Mouse (Mus musculus) gastrocnemius, postnatal 14 days (tissue): ENCODE measurements around the gene Magi1. TPM values are rescaled to one million over a fixed set of nuclear protein-coding genes. Genes with fewer than 3 reads are reported as not detected.

Experiments
- DNase-seq: peaks from one replicate; pipeline ENCODE4 v3.0.0; 2021; ENCODE audit warnings: mixed read lengths
- intact Hi-C: fragments of 180-260 bp; cut with DNase I; formaldehyde crosslinking; loops from one replicate; pipeline ENCODE4 v1.15.1; 2025; ENCODE audit warnings: low total_unique reads
- total RNA-seq, 2 experiments: library from RNA; stranded (reverse); gene quantifications; 2 replicates each; pipeline ENCODE4 v1.2.3; 2021

Gene Magi1
- total RNA-seq, 2 experiments from 2014 or later = 6.4 to 6.7 TPM

DNA sequence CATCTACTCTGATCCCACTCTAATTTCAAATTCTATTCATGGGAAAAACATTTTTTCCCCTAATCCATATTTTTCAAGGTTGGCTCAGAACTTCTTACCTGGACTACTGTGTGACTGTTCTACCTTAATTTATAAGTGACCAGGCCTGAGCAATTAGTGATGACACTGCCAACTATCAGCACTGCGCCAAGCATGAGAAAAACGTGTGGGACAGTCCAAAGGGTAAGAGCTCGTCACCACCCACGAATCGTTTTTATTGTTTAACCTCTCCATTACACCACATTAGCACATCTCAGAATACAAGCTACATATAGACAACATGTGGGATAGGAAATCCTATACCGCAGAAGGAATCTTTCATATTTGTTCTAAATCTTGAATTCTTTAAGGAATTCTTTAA lies 347.4 kb downstream of the Magi1 start:
- intact Hi-C loops = no loop called here
- no peak for DNase-seq

- intact Hi-C loops = no loop called here
- no peak for DNase-seq
Observed at GRCm38 (mm10) chr6:93935793-93936192, 347.9 kb downstream of the Magi1 start.

DNA sequence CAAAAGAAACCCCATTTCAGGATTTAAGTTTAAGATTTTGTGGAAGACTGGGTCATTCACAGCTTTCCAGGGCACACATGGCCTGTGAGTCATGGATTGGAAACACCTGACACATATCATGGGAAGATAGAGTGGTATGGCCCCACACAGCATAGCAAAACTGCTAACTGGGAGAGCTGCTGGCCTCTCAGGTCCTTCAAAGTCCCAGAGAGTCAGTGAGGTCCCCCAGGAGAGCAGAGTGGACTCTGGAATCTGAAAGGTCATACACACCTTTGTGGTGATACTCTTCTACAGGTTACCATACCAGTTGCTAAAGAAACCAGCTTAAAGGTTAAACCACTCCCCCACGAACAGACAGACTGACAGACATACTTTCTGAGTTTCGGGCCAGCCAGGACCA lies 349.0 kb downstream of the Magi1 start:
- intact Hi-C loops = no loop called here
- no peak for DNase-seq

GRCm38 (mm10) chr6:93924568-93924967 lies 359.1 kb downstream of the Magi1 start:
- intact Hi-C loops = no loop called here
- DNase-seq = no peak

DNA sequence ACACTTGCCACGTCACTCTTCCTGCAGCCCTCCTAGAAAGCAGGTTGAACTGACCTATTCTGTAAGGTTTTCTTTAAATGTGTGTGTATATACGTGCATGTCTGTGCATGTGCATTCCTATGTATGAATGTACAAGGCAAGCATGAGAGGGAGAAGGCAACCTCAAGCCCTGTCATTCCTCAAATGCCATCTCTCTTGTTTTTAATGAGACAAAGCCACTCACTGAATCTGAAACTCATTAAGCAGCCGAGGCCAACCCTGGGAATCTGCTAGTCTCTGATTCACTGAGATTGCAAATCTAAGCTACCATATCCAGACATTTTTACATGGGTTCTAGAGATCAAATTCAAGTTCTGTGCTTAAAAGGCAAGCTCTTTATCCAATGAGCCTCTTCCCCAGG lies 359.7 kb downstream of the Magi1 start:
- intact Hi-C loops = no loop called here
- DNase-seq = no peak

DNA sequence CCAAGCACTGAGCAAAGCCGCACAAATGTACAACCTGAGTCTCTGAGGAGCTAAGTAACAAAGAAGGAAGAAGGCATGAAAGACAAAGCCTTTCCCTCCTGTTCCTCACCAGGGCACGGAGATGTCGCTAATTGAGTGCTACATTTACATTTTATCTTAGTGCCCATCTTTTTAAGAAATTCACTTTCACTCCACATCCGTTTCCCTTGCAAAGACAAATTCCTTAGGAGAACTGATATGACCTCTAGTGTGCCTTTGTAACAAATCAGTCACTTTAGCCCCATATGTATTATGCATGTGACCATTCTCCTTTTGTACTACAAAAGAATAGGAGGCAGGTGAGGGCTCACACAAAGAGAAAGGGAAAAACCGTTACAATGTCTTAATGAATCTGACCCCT lies 360.4 kb downstream of the Magi1 start:
- intact Hi-C loops = no loop called here
- no peak for DNase-seq

GRCm38 (mm10) chr6:93922931-93923330 lies 360.8 kb downstream of the Magi1 start:
- intact Hi-C loops = no loop called here
- no peak for DNase-seq

- intact Hi-C loops = no loop called here
- DNase-seq = no peak
Observed at GRCm38 (mm10) chr6:93913226-93913861, 370.4 kb downstream of the Magi1 start.

DNA sequence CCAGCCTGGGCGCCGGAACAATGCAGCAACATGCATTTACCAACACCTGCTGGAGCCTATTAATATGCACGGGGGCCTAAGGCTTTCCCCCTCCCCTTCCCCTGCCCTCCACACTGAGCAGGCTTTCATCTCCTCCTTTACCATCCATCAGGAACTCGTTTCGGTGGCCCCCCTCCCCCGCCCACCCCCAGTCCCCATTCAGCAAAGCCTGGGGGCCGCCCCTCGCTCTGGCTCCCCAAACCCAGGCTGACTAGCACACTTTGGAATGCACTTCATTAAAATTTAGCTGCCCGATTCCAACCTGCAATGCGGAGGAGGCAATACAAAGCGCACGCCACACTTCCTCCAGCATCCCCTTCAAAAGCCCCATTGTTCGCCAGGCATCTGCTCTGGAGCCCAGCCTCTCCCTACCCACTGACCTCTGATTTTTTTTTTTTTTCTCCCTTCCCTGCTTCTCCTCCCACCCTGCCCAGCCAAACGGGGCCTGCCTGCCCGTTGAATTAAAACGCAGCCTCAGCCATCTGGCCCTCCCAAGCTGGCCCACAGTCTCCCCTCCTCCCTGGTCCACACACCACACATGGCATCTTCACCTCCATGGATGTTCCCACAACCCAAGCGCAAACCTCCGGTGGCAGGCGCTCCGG lies 371.0 kb downstream of the Magi1 start:
- intact Hi-C loops = no loop called here
- no peak for DNase-seq

DNA sequence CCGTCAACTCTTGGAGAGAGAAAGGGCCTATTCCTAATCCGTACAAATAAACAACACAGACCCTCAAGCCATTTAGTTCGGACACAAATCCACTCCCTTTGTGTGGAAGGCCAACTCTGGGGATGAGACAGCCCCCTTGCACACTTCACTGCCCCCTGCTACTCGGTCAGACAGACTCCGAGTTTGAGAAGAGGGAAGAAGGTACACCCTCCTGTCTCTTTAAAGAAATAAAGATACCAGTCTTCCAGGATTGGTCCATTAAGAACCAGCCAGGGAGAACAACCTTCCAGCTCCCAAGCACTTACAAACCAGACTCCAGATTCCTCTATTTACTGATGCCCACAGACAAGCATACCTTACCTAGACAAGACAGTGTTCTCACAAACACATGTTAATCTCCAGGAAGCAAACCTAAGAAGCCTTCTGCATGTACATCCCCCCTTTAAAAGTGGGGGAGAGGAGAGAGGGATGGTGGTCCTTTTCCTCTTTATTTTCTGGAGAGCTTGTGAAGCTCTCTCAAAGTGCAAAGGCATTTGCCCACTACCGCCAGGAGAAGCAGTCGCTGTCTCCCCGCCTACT lies 371.6 kb downstream of the Magi1 start:
- DNase-seq = no peak
- intact Hi-C loops = no loop called here

DNA sequence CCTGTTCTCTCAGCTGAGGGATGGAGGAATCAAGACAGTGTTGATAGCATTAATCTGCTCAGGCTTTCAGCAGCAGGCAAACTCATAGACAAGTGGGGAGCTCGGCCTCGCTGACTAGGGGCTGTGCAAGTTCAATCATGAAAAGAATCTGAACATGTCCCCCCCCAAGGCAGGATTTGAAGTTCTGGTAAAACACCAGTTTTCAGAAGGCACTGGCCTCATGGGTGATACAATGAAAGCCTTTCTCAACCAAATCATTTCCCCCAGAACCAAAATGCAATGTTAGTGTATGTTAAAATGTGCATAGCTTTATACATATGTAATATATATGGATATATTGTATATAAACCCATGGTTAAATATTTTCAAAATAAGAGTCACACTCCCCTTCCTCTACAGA lies 372.3 kb downstream of the Magi1 start:
- intact Hi-C loops = no loop called here
- DNase-seq = no peak

- DNase-seq = no peak
- intact Hi-C loops = no loop called here
Observed at GRCm38 (mm10) chr6:93909976-93910375, 373.7 kb downstream of the Magi1 start.

- intact Hi-C loops = no loop called here
Observed at GRCm38 (mm10) chr6:93904987-93905386, 378.7 kb downstream of the Magi1 start.

DNA sequence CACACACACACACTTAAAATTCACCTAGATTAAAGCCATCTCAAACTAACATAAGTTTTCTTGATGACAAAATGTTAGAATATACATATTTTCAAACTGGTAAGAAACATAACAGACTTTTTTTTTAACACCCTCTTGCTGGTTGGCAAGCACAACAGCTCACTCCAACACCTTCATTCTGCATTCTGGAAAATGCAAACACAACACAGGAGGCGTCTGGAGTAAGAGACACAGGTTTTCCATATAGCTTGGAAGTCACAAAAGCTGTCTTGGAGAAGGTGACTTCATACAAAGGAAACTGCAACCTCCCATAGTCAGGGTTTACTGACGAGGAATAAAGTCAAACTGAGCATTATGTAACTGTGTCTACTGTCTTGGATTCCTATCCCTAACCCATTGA lies 381.5 kb downstream of the Magi1 start:
- intact Hi-C loops = no loop called here
- no peak for DNase-seq

More at GRCm38 (mm10) chr6:93904987-93905386, 378.7 kb downstream of the Magi1 start:
- no peak for DNase-seq

GRCm38 (mm10) chr6:93901408-93901807 lies 382.3 kb downstream of the Magi1 start:
- intact Hi-C loops = no loop called here
- DNase-seq = no peak

GRCm38 (mm10) chr6:93897512-93897911 lies 386.2 kb downstream of the Magi1 start:
- intact Hi-C loops = no loop called here
- DNase-seq = no peak

GRCm38 (mm10) chr6:93895721-93896120 lies 388.0 kb downstream of the Magi1 start:
- intact Hi-C loops = no loop called here
- DNase-seq = no peak

DNA sequence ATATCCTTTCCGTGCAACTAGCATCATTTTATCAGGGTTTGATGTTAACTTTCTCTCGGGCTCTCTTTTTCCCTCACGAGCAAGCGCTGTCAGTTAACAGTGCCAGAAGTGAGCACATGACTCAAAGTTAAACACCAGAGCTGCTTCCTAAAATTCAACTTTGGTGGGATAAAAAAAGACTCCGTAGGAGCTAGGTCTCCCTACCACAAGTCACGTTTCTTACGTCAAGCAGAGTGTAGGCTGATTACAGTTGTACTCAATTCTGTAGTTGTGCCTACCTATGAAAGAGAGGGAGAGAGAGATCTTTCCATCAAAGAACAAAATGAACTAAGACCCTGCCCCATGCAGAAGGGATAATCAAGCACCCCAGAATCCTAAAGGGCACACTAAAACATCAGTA lies 389.8 kb downstream of the Magi1 start:
- DNase-seq = no peak
- intact Hi-C loops = no loop called here

DNA sequence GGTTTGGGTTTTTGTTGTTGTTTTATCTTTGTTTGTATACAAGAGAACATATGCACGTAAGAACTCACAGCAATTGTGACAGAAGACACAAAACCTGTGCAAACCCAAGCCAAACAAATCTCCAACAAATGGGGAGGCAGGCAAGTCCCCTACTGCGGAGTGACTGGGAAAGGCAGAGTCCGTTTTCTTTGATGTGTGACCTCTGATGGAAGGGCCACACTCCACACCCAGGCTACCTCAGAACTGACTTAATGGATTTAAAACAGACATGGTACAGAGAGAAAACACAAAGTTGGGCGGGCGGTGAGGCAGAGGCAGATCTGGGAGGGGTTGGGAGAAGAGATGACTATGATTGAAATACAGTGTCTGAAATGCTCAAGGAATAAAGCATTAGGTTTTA lies 390.8 kb downstream of the Magi1 start:
- no peak for DNase-seq
- intact Hi-C loops = no loop called here

DNA sequence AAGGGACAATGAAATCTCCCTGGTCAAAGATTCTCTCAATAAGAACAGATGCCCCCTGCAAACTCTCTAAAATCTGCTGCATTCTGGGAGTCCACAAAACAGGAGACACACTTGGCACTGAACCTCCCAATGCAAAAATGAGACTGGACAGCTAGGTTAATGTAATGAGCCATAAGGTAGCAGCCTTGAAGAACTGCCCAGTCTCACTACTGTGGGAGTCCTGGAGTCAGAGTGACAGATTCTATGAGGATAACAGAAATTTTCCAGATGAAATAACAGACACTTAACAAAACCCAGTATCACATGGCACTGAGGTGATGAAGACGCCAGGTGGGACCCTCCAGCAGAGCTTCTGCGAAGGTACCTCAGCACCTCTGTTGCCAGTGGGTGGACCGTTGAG lies 393.7 kb downstream of the Magi1 start:
- DNase-seq = no peak
- intact Hi-C loops = no loop called here

DNA sequence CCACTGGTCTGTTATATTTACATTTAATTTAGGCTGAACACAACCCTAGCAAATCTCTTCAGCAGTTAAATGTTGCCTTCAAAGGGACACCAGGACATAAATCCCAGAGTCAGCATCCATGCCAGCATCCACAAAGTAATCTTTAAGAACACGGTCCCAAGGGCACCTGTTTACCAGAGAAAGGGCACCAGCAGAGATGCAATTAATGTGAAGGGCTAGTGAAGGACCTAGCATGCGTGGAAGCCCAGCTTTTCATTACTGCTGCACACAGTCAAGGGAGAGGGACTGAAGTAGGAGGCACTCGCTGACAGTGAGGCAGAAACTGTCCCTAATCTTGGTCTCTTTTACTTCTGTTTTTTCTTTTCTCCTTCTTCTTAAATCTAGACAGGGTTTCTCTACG lies 406.4 kb downstream of the Magi1 start:
- DNase-seq = no peak
- intact Hi-C loops = no loop called here
